Mouse (Mus musculus): ENCODE measurements around the gene Olfr744.
"Not testable (repeated sequence)": the region's sequence is repeated elsewhere in the genome, so short reads cannot be mapped to it uniquely, and the experiment has no call there.

Olfr744 gene

GRCm38 (mm10) chr14:50614579-50614978 lies at the start of gene Olfr744:
Gene Olfr744, plus strand, starts transcription at chr14:50614879.
- DNase-seq (ENCODE audit: low read depth, low spot score): no peak

DNA sequence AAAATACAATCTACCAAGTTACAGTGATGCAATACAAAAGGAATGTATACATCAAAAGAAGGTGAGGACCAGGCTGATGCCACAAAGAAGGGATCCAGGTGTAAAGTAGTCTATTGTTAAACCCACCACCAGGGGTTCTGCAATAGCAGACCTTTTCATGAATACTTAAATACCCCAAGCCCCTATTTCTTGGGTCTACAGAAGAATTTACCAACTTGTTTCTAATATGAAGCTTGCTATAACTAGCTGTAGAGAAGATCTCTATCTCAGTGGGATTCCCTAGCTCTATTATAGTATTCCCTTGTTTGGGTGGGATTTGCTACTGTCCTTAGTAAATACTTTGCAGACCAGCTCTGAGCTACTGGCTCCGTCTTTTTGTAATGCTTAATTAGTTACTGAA lies 41.6 kb upstream of the Olfr744 start:
- DNase-seq (ENCODE audit: low read depth, low spot score): not testable (repeated sequence)

GRCm38 (mm10) chr14:50639088-50639487 lies 24.4 kb downstream of the Olfr744 start, which contains the start of gene Olfr745:
Gene Olfr745, plus strand, starts transcription at chr14:50639388.
- DNase-seq (ENCODE audit: low read depth, low spot score): no peak

DNA sequence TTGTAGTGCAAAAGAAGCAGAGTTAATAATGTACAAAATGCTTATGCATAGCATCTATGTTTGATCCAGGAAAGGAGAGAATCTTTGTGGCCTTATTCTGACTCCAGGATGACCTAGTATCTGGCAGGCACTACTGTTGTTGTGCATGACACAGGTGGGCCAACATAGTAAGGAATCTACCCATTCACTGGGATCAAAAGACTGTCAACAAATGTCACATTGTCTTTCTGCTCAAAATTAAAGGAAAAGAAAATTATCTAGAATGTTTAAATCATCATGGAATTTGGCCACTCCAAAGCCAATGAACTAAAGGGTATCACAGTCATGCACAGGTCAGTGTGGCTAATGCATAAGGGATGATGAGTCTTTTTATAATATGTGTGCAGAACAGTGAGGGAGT lies 32.1 kb downstream of the Olfr744 start, which contains the start of gene Olfr746:
Gene Olfr746, plus strand, starts transcription at position 301 of the 400 bp plus-strand sequence.
- DNase-seq (ENCODE audit: low read depth, low spot score): no peak

Data from embryo, embryonic 11.5 days (tissue).